Comparison of ENCODE assay signal across 21 mouse cellular contexts in genomic region chr5:127924106-127924505, GRCm38 (mm10).
A peak's percentile ranks its signal among the peaks of the same experiment; 100 is the strongest.
DNase-seq lines count a peak whose midpoint lies in the region; ATAC-seq and TF ChIP-seq lines count a peak whose summit lies in the region.
"Had no signal": no experiment of that assay in that cellular context is flagged by ENCODE, and none has a peak within 500 bp of the region (broad histone marks: within the 10 kb centered on the region; RNA-seq: fewer than 3 reads in every experiment).

No protein-coding gene starts in this region.

- no peak for TF ChIP-seq CTCF in brain, embryonic 14.5 days (IDR thresholded peaks at IDR 0.05; ENCODE audit: borderline replicate concordance, extremely low read depth, insufficient read depth, insufficient read length)
- TF ChIP-seq CTCF in thymus, adult 2 months (IDR thresholded peaks at IDR 0.05; ENCODE audit: borderline replicate concordance, control insufficient read depth, extremely low read depth, insufficient read depth, low read length, poor library complexity), result no peak

- peaks cover 51% of the 10 kb centered on the region for H3K27me3 ChIP-seq in hindbrain, embryonic 10.5 days (ENCODE audit: insufficient read depth, poor library complexity, severe bottlenecking)
- H3K27me3 ChIP-seq in hindbrain, embryonic 16.5 days (replicated peaks; ENCODE audit: control insufficient read depth, insufficient read depth, low read length), result no peaks in the 10 kb centered on the region
- H3K27me3 ChIP-seq in hindbrain, embryonic 12.5 days, result peaks cover 28% of the 10 kb centered on the region
- no peaks in the 10 kb centered on the region for H3K27me3 ChIP-seq in midbrain, embryonic 14.5 days (ENCODE audit: control insufficient read depth, insufficient read depth, low read length)
- H3K27me3 ChIP-seq in thymus, adult 2 months (ENCODE audit: control insufficient read depth, insufficient read depth, low read length), result no peaks in the 10 kb centered on the region
- H3K27me3 ChIP-seq: heart, embryonic 13.5 days; liver, embryonic 15.5 days; Patski had no signal

- TF ChIP-seq POLR2A in brain, embryonic 14.5 days (IDR thresholded peaks at IDR 0.05; ENCODE audit: borderline replicate concordance, extremely low read depth, insufficient read depth, insufficient read length, poor library complexity, severe bottlenecking), result no peak
- TF ChIP-seq POLR2A in thymus, adult 2 months (IDR thresholded peaks at IDR 0.05; ENCODE audit: control insufficient read depth, extremely low read depth, insufficient read depth, low read length, poor library complexity), result no peak

- H3K27ac ChIP-seq in hindbrain, embryonic 10.5 days, result no peak overlapping the region
- no peak overlapping the region for H3K27ac ChIP-seq in hindbrain, embryonic 16.5 days (ENCODE audit: low read depth, low read length)
- H3K27ac ChIP-seq in hindbrain, embryonic 12.5 days, result no peak overlapping the region
- no peak overlapping the region for H3K27ac ChIP-seq in midbrain, embryonic 14.5 days (replicated peaks; ENCODE audit: low read depth, low read length)
- no peak overlapping the region for H3K27ac ChIP-seq in thymus, adult 2 months (ENCODE audit: control insufficient read depth, insufficient read depth, low read length)
- H3K27ac ChIP-seq: heart, embryonic 13.5 days; kidney, postnatal 0 days; layer of hippocampus, adult 2 months; liver, embryonic 15.5 days had no signal

- WGBS in hindbrain, embryonic 10.5 days, result 22% methylated on average over 3 of the region's 3 CpGs
- 10% methylated on average over 3 of the region's 3 CpGs for WGBS in hindbrain, embryonic 16.5 days
- WGBS in hindbrain, embryonic 12.5 days, result 16% methylated on average over 3 of the region's 3 CpGs
- WGBS in midbrain, embryonic 14.5 days, result 4% methylated on average over 3 of the region's 3 CpGs
- WGBS in thymus, adult 2 months, result 75% methylated on average over 3 of the region's 3 CpGs

- peak; percentile 46 for DNase-seq in hindbrain, embryonic 10.5 days (ENCODE audit: low spot score)
- peak; percentile 74 for DNase-seq in brain, embryonic 14.5 days (ENCODE audit: low read depth)
- peak; percentile 63 for DNase-seq in midbrain, embryonic 14.5 days
- DNase-seq in heart, adult 11 months, result no peak
- no peak for DNase-seq in thymus, adult 2 months
- DNase-seq in urinary bladder, postnatal 14 days (ENCODE audit: low spot score), result no peak
- DNase-seq: adrenal gland, postnatal 36 days; cerebellum, adult 9-11 months; kidney, adult 11 months; right cerebral cortex, postnatal 25 days; thymus, postnatal 36 days had no signal

- no peak overlapping the region for H3K9ac ChIP-seq in hindbrain, embryonic 16.5 days (ENCODE audit: low read depth, low read length)
- H3K9ac ChIP-seq in hindbrain, embryonic 12.5 days, result no peak overlapping the region
- H3K9ac ChIP-seq in midbrain, embryonic 14.5 days (replicated peaks; ENCODE audit: low read length), result no peak overlapping the region
- H3K9ac ChIP-seq: heart, embryonic 13.5 days; liver, embryonic 15.5 days had no signal

- no peaks in the 10 kb centered on the region for H3K36me3 ChIP-seq in hindbrain, embryonic 10.5 days
- H3K36me3 ChIP-seq in hindbrain, embryonic 16.5 days (ENCODE audit: control insufficient read depth, insufficient read depth, low read length), result no peaks in the 10 kb centered on the region
- no peaks in the 10 kb centered on the region for H3K36me3 ChIP-seq in hindbrain, embryonic 12.5 days
- H3K36me3 ChIP-seq in midbrain, embryonic 14.5 days (ENCODE audit: control insufficient read depth, insufficient read depth, low read length), result no peaks in the 10 kb centered on the region
- H3K36me3 ChIP-seq in thymus, adult 2 months (ENCODE audit: control insufficient read depth, insufficient read depth, low read length), result no peaks in the 10 kb centered on the region
- H3K36me3 ChIP-seq: heart, embryonic 13.5 days; liver, embryonic 15.5 days had no signal

- H3K4me3 ChIP-seq in hindbrain, embryonic 10.5 days, result no peak overlapping the region
- no peak overlapping the region for H3K4me3 ChIP-seq in hindbrain, embryonic 16.5 days (ENCODE audit: low read length)
- no peak overlapping the region for H3K4me3 ChIP-seq in hindbrain, embryonic 12.5 days
- H3K4me3 ChIP-seq in midbrain, embryonic 14.5 days (replicated peaks; ENCODE audit: low read depth, low read length), result no peak overlapping the region
- no peak overlapping the region for H3K4me3 ChIP-seq in thymus, adult 2 months (ENCODE audit: control insufficient read depth, insufficient read depth, low read length)
- H3K4me3 ChIP-seq: erythroblast, embryonic 14.5 days; heart, embryonic 13.5 days; layer of hippocampus, adult 2 months; liver, embryonic 15.5 days; myocyte had no signal

- H3K9me3 ChIP-seq in hindbrain, embryonic 10.5 days, result no peaks in the 10 kb centered on the region
- no peaks in the 10 kb centered on the region for H3K9me3 ChIP-seq in hindbrain, embryonic 16.5 days (ENCODE audit: control insufficient read depth, low read length)
- no peaks in the 10 kb centered on the region for H3K9me3 ChIP-seq in hindbrain, embryonic 12.5 days (replicated peaks)
- H3K9me3 ChIP-seq in midbrain, embryonic 14.5 days (ENCODE audit: control insufficient read depth, low read length), result no peaks in the 10 kb centered on the region
- H3K9me3 ChIP-seq: heart, embryonic 13.5 days had no signal

- ATAC-seq in hindbrain, embryonic 16.5 days, result no peak
- ATAC-seq in hindbrain, embryonic 12.5 days (ENCODE audit: low FRiP score), result peak; percentile 82
- ATAC-seq in midbrain, embryonic 14.5 days (ENCODE audit: low FRiP score, low TSS enrichment), result peak; percentile 57; the same call in 1 of the 2 replicates
- ATAC-seq: lung, postnatal 0 days; Patski had no signal

- H3K4me1 ChIP-seq in hindbrain, embryonic 10.5 days (replicated peaks), result peaks cover 26% of the 10 kb centered on the region
- H3K4me1 ChIP-seq in hindbrain, embryonic 16.5 days (ENCODE audit: control insufficient read depth, insufficient read depth, low read depth, low read length), result no peaks in the 10 kb centered on the region; the same call in 1 of the 2 replicates
- H3K4me1 ChIP-seq in hindbrain, embryonic 12.5 days, result peaks cover 15% of the 10 kb centered on the region; the same call in 1 of the 2 replicates
- peaks cover 15% of the 10 kb centered on the region for H3K4me1 ChIP-seq in midbrain, embryonic 14.5 days (ENCODE audit: control insufficient read depth, insufficient read depth, low read length)
- H3K4me1 ChIP-seq in thymus, adult 2 months (replicated peaks; ENCODE audit: control insufficient read depth, insufficient read depth, low read length), result no peaks in the 10 kb centered on the region
- H3K4me1 ChIP-seq: heart, embryonic 13.5 days; liver, embryonic 15.5 days had no signal

- H3K4me2 ChIP-seq in hindbrain, embryonic 16.5 days (ENCODE audit: low read length), result no peak overlapping the region
- H3K4me2 ChIP-seq in hindbrain, embryonic 12.5 days (replicated peaks), result no peak overlapping the region
- peak overlapping the region; percentile 22; the same call in 1 of the 2 replicates for H3K4me2 ChIP-seq in midbrain, embryonic 14.5 days (ENCODE audit: low read length)
- H3K4me2 ChIP-seq: heart, embryonic 13.5 days; liver, embryonic 15.5 days had no signal

Comparison
In these comparisons a context has a peak if more than half of its experiments do, and no peak if none do; other contexts are left out.
1. DNase-seq: peak in hindbrain, embryonic 10.5 days (single experiment), brain, embryonic 14.5 days (single experiment) and midbrain, embryonic 14.5 days (single experiment); none in heart, adult 11 months (single experiment), thymus, adult 2 months (single experiment) and urinary bladder, postnatal 14 days (single experiment).